Mouse (Mus musculus) neural tube, embryonic 11.5 days (tissue): ENCODE data around the gene Ranbp17. TPM values are rescaled to one million over a fixed set of nuclear protein-coding genes. Genes with fewer than 3 reads are reported as not detected.

ENCODE experiments used
- ATAC-seq: fragments of 200-750 bp; cut with Nextera tagmentation; 2 replicates; pipeline ENCODE4 v1.8.0; 2017; ENCODE audit warnings: moderate number of reproducible peaks, mild to moderate bottlenecking, moderate TSS enrichment, moderate library complexity; ENCODE audit not compliant: insufficient read depth, low FRiP score, low TSS enrichment
- DNase-seq: peaks from one replicate; pipeline ENCODE4 v3.0.0-alpha.2; 2015; ENCODE audit warnings: low spot score
- H3K27ac ChIP-seq: fragments of 300-500 bp; sonication (generic); 2 replicates; pipeline ENCODE4 v1.5.1; 2014; ENCODE audit warnings: low read depth, mild to moderate bottlenecking, low read length
- H3K27me3 ChIP-seq: fragments of 300-500 bp; sonication (generic); 2 replicates; pipeline ENCODE4 v1.6.1; 2014; ENCODE audit warnings: mild to moderate bottlenecking, low read length, mixed read lengths; ENCODE audit not compliant: control insufficient read depth, insufficient read depth
- H3K36me3 ChIP-seq: fragments of 300-500 bp; sonication (generic); 2 replicates; pipeline ENCODE4 v1.6.1; 2014; ENCODE audit warnings: mild to moderate bottlenecking, low read length, moderate library complexity, mixed read lengths; ENCODE audit not compliant: control insufficient read depth, insufficient read depth
- H3K4me1 ChIP-seq: fragments of 300-500 bp; sonication (generic); 2 replicates; pipeline ENCODE4 v1.6.1; 2014; ENCODE audit warnings: low read length, mixed read lengths; ENCODE audit not compliant: control insufficient read depth, insufficient read depth
- H3K4me2 ChIP-seq: fragments of 300-500 bp; sonication (generic); 2 replicates; pipeline ENCODE4 v1.6.1; 2014; ENCODE audit warnings: low read depth, mild to moderate bottlenecking, moderate library complexity
- H3K4me3 ChIP-seq: fragments of 300-500 bp; sonication (generic); 2 replicates; pipeline ENCODE4 v1.5.1; 2014; ENCODE audit warnings: low read depth, low read length
- H3K9ac ChIP-seq: fragments of 300-500 bp; sonication (generic); 2 replicates; pipeline ENCODE4 v1.6.1; 2014; ENCODE audit warnings: mild to moderate bottlenecking, low read length
- H3K9me3 ChIP-seq: fragments of 300-500 bp; sonication (generic); 2 replicates; pipeline ENCODE4 v1.6.1; 2016; ENCODE audit warnings: low read length; ENCODE audit not compliant: control insufficient read depth
- WGBS: fragments of 180-500 bp; shearing (Covaris S2); extraction: QIAGEN DNeasy Blood & Tissue Kit; methylation state at CpG from one replicate; pipeline ENCODE4 v1.1.7; 2014; 5-methylcytosine and 5-hydroxymethylcytosine counted together
- polyA plus RNA-seq: library from polyadenylated mRNA; unstranded; fragments of >200 nt; fragmentation: Nextera tagmentation; extraction: Ambion mirVana; gene quantifications from 2 replicates; pipeline ENCODE4 v1.2.1, GENCODE M21; 2014

The Ranbp17 gene
- polyA plus RNA-seq, 1 experiment from 2014 or later: 18.3 TPM

- Histone ChIP-seq H3K4me3 (no peak overlapping the region), H3K27ac (no peak overlapping the region), H3K4me2 (no peak overlapping the region), H3K9me3 (no peaks in the 10 kb centered on the region), H3K36me3 (no peaks in the 10 kb centered on the region), H3K27me3 (no peaks in the 10 kb centered on the region), H3K9ac (no peak overlapping the region), H3K4me1 (no peaks in the 10 kb centered on the region)
- no peak for DNase-seq
- ATAC-seq: no peak
- WGBS: 87% methylated on average over 6 of the region's 6 CpGs
Observed at GRCm38 (mm10) chr11:33396275-33396674, 117.3 kb downstream of the Ranbp17 start.

GRCm38 (mm10) chr11:33394093-33394492 is 119.5 kb downstream of the Ranbp17 start:
- no peak for DNase-seq
- Histone ChIP-seq H3K9me3 (no peaks in the 10 kb centered on the region), H3K4me2 (no peak overlapping the region), H3K36me3 (no peaks in the 10 kb centered on the region), H3K27ac (no peak overlapping the region), H3K9ac (no peak overlapping the region), H3K4me1 (no peaks in the 10 kb centered on the region), H3K4me3 (no peak overlapping the region), H3K27me3 (no peaks in the 10 kb centered on the region)
- ATAC-seq: no peak
- 72% methylated on average over 3 of the region's 3 CpGs for WGBS

- H3K9me3 ChIP-seq: no peaks in the 10 kb centered on the region
- no peaks in the 10 kb centered on the region for H3K36me3 ChIP-seq
- H3K4me2 ChIP-seq: no peak overlapping the region
- H3K27me3 ChIP-seq: no peaks in the 10 kb centered on the region
- H3K9ac ChIP-seq: no peak overlapping the region
- DNase-seq: no peak
- 89% methylated on average over 2 of the region's 2 CpGs for WGBS
- no peak for ATAC-seq
- H3K27ac ChIP-seq: no peak overlapping the region
- no peaks in the 10 kb centered on the region for H3K4me1 ChIP-seq
- H3K4me3 ChIP-seq: no peak overlapping the region
Observed at GRCm38 (mm10) chr11:33388685-33389084, 124.9 kb downstream of the Ranbp17 start.

GRCm38 (mm10) chr11:33361867-33362266 is 151.7 kb downstream of the Ranbp17 start:
- 57% methylated on average over 5 of the region's 5 CpGs for WGBS
- DNase-seq: no peak
- no peak for ATAC-seq
- H3K27ac ChIP-seq: no peak overlapping the region
- H3K27me3 ChIP-seq: no peaks in the 10 kb centered on the region
- no peak overlapping the region for H3K9ac ChIP-seq
- H3K4me3 ChIP-seq: no peak overlapping the region
- H3K9me3 ChIP-seq: no peaks in the 10 kb centered on the region
- H3K4me2 ChIP-seq: no peak overlapping the region
- no peaks in the 10 kb centered on the region for H3K36me3 ChIP-seq
- no peaks in the 10 kb centered on the region for H3K4me1 ChIP-seq

GRCm38 (mm10) chr11:33349269-33349668 is 164.3 kb downstream of the Ranbp17 start:
- Histone ChIP-seq H3K9me3 (no peaks in the 10 kb centered on the region), H3K27me3 (no peaks in the 10 kb centered on the region), H3K4me1 (no peaks in the 10 kb centered on the region), H3K36me3 (no peaks in the 10 kb centered on the region), H3K9ac (no peak overlapping the region), H3K4me2 (no peak overlapping the region), H3K4me3 (no peak overlapping the region), H3K27ac (no peak overlapping the region)
- ATAC-seq (no peak), DNase-seq (no peak)
- WGBS: 87% methylated on average over 2 of the region's 2 CpGs

GRCm38 (mm10) chr11:33342061-33342460 is 171.5 kb downstream of the Ranbp17 start:
- Histone ChIP-seq H3K4me1 (no peaks in the 10 kb centered on the region), H3K4me2 (no peak overlapping the region), H3K27me3 (no peaks in the 10 kb centered on the region), H3K9me3 (no peaks in the 10 kb centered on the region), H3K27ac (no peak overlapping the region), H3K4me3 (no peak overlapping the region), H3K9ac (no peak overlapping the region), H3K36me3 (no peaks in the 10 kb centered on the region)
- DNase-seq (no peak), ATAC-seq (no peak)
- 78% methylated on average over 2 of the region's 2 CpGs for WGBS

GRCm38 (mm10) chr11:33336552-33337121 is 176.9 kb downstream of the Ranbp17 start:
- Histone ChIP-seq H3K27ac (no peak overlapping the region), H3K36me3 (no peaks in the 10 kb centered on the region), H3K27me3 (no peaks in the 10 kb centered on the region), H3K4me3 (no peak overlapping the region), H3K9me3 (no peaks in the 10 kb centered on the region), H3K9ac (no peak overlapping the region), H3K4me2 (no peak overlapping the region), H3K4me1 (no peaks in the 10 kb centered on the region)
- ATAC-seq: no peak
- peak; percentile 58 for DNase-seq
- WGBS: 37% methylated on average over 7 of the region's 7 CpGs

GRCm38 (mm10) chr11:33335616-33336015 is 177.9 kb downstream of the Ranbp17 start:
- 91% methylated on average over 3 of the region's 3 CpGs for WGBS
- Histone ChIP-seq H3K4me1 (no peaks in the 10 kb centered on the region), H3K4me2 (no peak overlapping the region), H3K36me3 (no peaks in the 10 kb centered on the region), H3K4me3 (no peak overlapping the region), H3K9ac (no peak overlapping the region), H3K27ac (no peak overlapping the region), H3K27me3 (no peaks in the 10 kb centered on the region), H3K9me3 (no peaks in the 10 kb centered on the region)
- ATAC-seq (no peak), DNase-seq (no peak)

- DNase-seq (no peak), ATAC-seq (no peak)
- H3K9ac ChIP-seq: no peak overlapping the region
- no peak overlapping the region for H3K4me2 ChIP-seq
- 65% methylated on average over 5 of the region's 5 CpGs for WGBS
- H3K27me3 ChIP-seq: no peaks in the 10 kb centered on the region
- H3K4me3 ChIP-seq: no peak overlapping the region
- H3K36me3 ChIP-seq: no peaks in the 10 kb centered on the region
- no peaks in the 10 kb centered on the region for H3K9me3 ChIP-seq
- no peak overlapping the region for H3K27ac ChIP-seq
- no peaks in the 10 kb centered on the region for H3K4me1 ChIP-seq
Observed at GRCm38 (mm10) chr11:33332137-33332536, 181.4 kb downstream of the Ranbp17 start.
